In genomic region chr17:70845543-70845942, GRCm38 (mm10) we compare ENCODE assay signal across 11 mouse cellular contexts. TPM values are rescaled to one million over a fixed set of nuclear protein-coding genes. Genes with fewer than 3 reads are reported as not detected.
DNase-seq lines count a peak whose midpoint lies in the region; ATAC-seq and TF ChIP-seq lines count a peak whose summit lies in the region.
"Had no signal": no experiment of that assay in that cellular context is flagged by ENCODE, and none has a peak within 500 bp of the region (broad histone marks: within the 10 kb centered on the region; RNA-seq: fewer than 3 reads in every experiment).

No protein-coding gene starts in this region.

- TF ChIP-seq CTCF in hindbrain, postnatal 0 days (IDR thresholded peaks at IDR 0.05; ENCODE audit: low read depth), result no peak

- H3K4me1 ChIP-seq in embryonic facial prominence, embryonic 14.5 days (ENCODE audit: control insufficient read depth, insufficient read depth, low read length), result peaks cover 4% of the 10 kb centered on the region; the same call in 1 of the 2 replicates
- H3K4me1 ChIP-seq in embryonic facial prominence, embryonic 10.5 days, result peaks cover 37% of the 10 kb centered on the region
- peaks cover 22% of the 10 kb centered on the region for H3K4me1 ChIP-seq in lung, embryonic 16.5 days (replicated peaks; ENCODE audit: control insufficient read depth, insufficient read depth, low read length)
- H3K4me1 ChIP-seq in liver, embryonic 16.5 days (ENCODE audit: control insufficient read depth, low read depth, low read length), result peaks cover 18% of the 10 kb centered on the region
- peaks cover 13% of the 10 kb centered on the region for H3K4me1 ChIP-seq in midbrain, embryonic 11.5 days (ENCODE audit: control insufficient read depth, insufficient read depth, low read length)
- peaks cover 6% of the 10 kb centered on the region; the same call in 1 of the 2 replicates for H3K4me1 ChIP-seq in hindbrain, postnatal 0 days (ENCODE audit: insufficient read depth, low read length)

- no peak overlapping the region for H3K4me2 ChIP-seq in embryonic facial prominence, embryonic 14.5 days (ENCODE audit: low read depth, low read length)
- no peak overlapping the region; the same call in 1 of the 2 replicates for H3K4me2 ChIP-seq in lung, embryonic 16.5 days (ENCODE audit: low read depth, low read length)
- H3K4me2 ChIP-seq in liver, embryonic 16.5 days (ENCODE audit: low read depth, low read length), result no peak overlapping the region
- H3K4me2 ChIP-seq in midbrain, embryonic 11.5 days, result no peak overlapping the region
- H3K4me2 ChIP-seq in hindbrain, postnatal 0 days (ENCODE audit: low read depth, low read length), result no peak overlapping the region
- H3K4me2 ChIP-seq: heart, embryonic 15.5 days had no signal

- no peaks in the 10 kb centered on the region for H3K27me3 ChIP-seq in embryonic facial prominence, embryonic 14.5 days (replicated peaks; ENCODE audit: control insufficient read depth, insufficient read depth, low read length)
- no peaks in the 10 kb centered on the region for H3K27me3 ChIP-seq in embryonic facial prominence, embryonic 10.5 days (replicated peaks; ENCODE audit: low read depth, poor library complexity, severe bottlenecking)
- no peaks in the 10 kb centered on the region for H3K27me3 ChIP-seq in lung, embryonic 16.5 days (ENCODE audit: control insufficient read depth, insufficient read depth, low read depth, low read length)
- H3K27me3 ChIP-seq in liver, embryonic 16.5 days (ENCODE audit: control insufficient read depth, insufficient read depth, low read depth, low read length), result peaks cover 2% of the 10 kb centered on the region
- no peaks in the 10 kb centered on the region for H3K27me3 ChIP-seq in midbrain, embryonic 11.5 days (ENCODE audit: control insufficient read depth, insufficient read depth, low read length)
- no peaks in the 10 kb centered on the region; the same call in 1 of the 2 replicates for H3K27me3 ChIP-seq in hindbrain, postnatal 0 days (ENCODE audit: insufficient read depth, low read length)
- H3K27me3 ChIP-seq: heart, embryonic 15.5 days had no signal

- WGBS in embryonic facial prominence, embryonic 14.5 days, result 84% methylated on average over 2 of the region's 2 CpGs
- 93% methylated on average over 2 of the region's 2 CpGs for WGBS in embryonic facial prominence, embryonic 10.5 days
- 54% methylated on average over 2 of the region's 2 CpGs for WGBS in lung, embryonic 16.5 days
- 68% methylated on average over 2 of the region's 2 CpGs for WGBS in liver, embryonic 16.5 days (ENCODE audit: insufficient replicate concordance)
- 95% methylated on average over 2 of the region's 2 CpGs for WGBS in midbrain, embryonic 11.5 days
- 90% methylated on average over 2 of the region's 2 CpGs for WGBS in hindbrain, postnatal 0 days

- 0 out of 2 replicates have a peak overlapping the region, but pooled peaks have one; percentile 3 for H3K27ac ChIP-seq in embryonic facial prominence, embryonic 14.5 days (replicated peaks; ENCODE audit: low read depth, low read length)
- H3K27ac ChIP-seq in embryonic facial prominence, embryonic 10.5 days (replicated peaks), result no peak overlapping the region
- peak overlapping the region; percentile 43 for H3K27ac ChIP-seq in lung, embryonic 16.5 days (ENCODE audit: low read length)
- H3K27ac ChIP-seq in liver, embryonic 16.5 days (ENCODE audit: low read length), result peak overlapping the region; percentile 45; the same call in 1 of the 2 replicates
- H3K27ac ChIP-seq in midbrain, embryonic 11.5 days (ENCODE audit: low read depth, low read length), result no peak overlapping the region
- no peak overlapping the region for H3K27ac ChIP-seq in hindbrain, postnatal 0 days
- H3K27ac ChIP-seq: heart, embryonic 15.5 days had no signal

- DNase-seq in embryonic facial prominence, embryonic 14.5 days (ENCODE audit: low spot score), result no peak
- DNase-seq in embryonic facial prominence, embryonic 10.5 days (ENCODE audit: low spot score), result no peak
- no peak for DNase-seq in lung, postnatal 4 days
- no peak for DNase-seq in midbrain, embryonic 11.5 days (ENCODE audit: low spot score, missing footprints)
- DNase-seq in testis, postnatal 10 days (ENCODE audit: low spot score), result no peak
- DNase-seq in hindbrain, postnatal 0 days (ENCODE audit: low spot score), result no peak
- DNase-seq: cerebellum, adult 11-12 months; gastrocnemius, postnatal 14 days had no signal

- no peaks in the 10 kb centered on the region for H3K9me3 ChIP-seq in embryonic facial prominence, embryonic 14.5 days (ENCODE audit: control insufficient read depth, low read length)
- no peaks in the 10 kb centered on the region for H3K9me3 ChIP-seq in embryonic facial prominence, embryonic 10.5 days
- no peaks in the 10 kb centered on the region for H3K9me3 ChIP-seq in lung, embryonic 16.5 days (ENCODE audit: control insufficient read depth, low read length)
- H3K9me3 ChIP-seq in liver, embryonic 16.5 days (replicated peaks; ENCODE audit: control insufficient read depth, low read length), result no peaks in the 10 kb centered on the region
- H3K9me3 ChIP-seq in midbrain, embryonic 11.5 days (ENCODE audit: control insufficient read depth, low read length), result no peaks in the 10 kb centered on the region
- no peaks in the 10 kb centered on the region for H3K9me3 ChIP-seq in hindbrain, postnatal 0 days (ENCODE audit: low read length)
- H3K9me3 ChIP-seq: heart, embryonic 15.5 days had no signal

- no peak overlapping the region for H3K9ac ChIP-seq in embryonic facial prominence, embryonic 14.5 days (ENCODE audit: low read depth, low read length)
- no peak overlapping the region for H3K9ac ChIP-seq in lung, embryonic 16.5 days (ENCODE audit: low read length)
- no peak overlapping the region for H3K9ac ChIP-seq in liver, embryonic 16.5 days (ENCODE audit: low read depth, low read length)
- no peak overlapping the region for H3K9ac ChIP-seq in midbrain, embryonic 11.5 days (ENCODE audit: low read length)
- H3K9ac ChIP-seq in hindbrain, postnatal 0 days (replicated peaks; ENCODE audit: low read length), result no peak overlapping the region
- H3K9ac ChIP-seq: heart, embryonic 15.5 days had no signal

- H3K4me3 ChIP-seq in embryonic facial prominence, embryonic 14.5 days (ENCODE audit: low read depth, low read length), result no peak overlapping the region
- no peak overlapping the region; the same call in 1 of the 2 replicates for H3K4me3 ChIP-seq in embryonic facial prominence, embryonic 10.5 days
- no peak overlapping the region for H3K4me3 ChIP-seq in lung, embryonic 16.5 days (ENCODE audit: low read length)
- no peak overlapping the region for H3K4me3 ChIP-seq in liver, embryonic 16.5 days (ENCODE audit: low read depth, low read length)
- H3K4me3 ChIP-seq in midbrain, embryonic 11.5 days (ENCODE audit: low read depth, low read length), result no peak overlapping the region
- H3K4me3 ChIP-seq in hindbrain, postnatal 0 days (ENCODE audit: low read length), result no peak overlapping the region
- H3K4me3 ChIP-seq: heart, embryonic 15.5 days had no signal

- ATAC-seq in embryonic facial prominence, embryonic 14.5 days (ENCODE audit: low read depth), result no peak
- ATAC-seq in lung, embryonic 16.5 days (ENCODE audit: low read depth), result no peak
- peak; percentile 77 for ATAC-seq in liver, embryonic 16.5 days (ENCODE audit: low read depth)
- no peak for ATAC-seq in midbrain, embryonic 11.5 days (ENCODE audit: low FRiP score)
- ATAC-seq in hindbrain, postnatal 0 days, result no peak

- peaks cover 52% of the 10 kb centered on the region for H3K36me3 ChIP-seq in embryonic facial prominence, embryonic 14.5 days (ENCODE audit: control insufficient read depth, insufficient read depth, low read length)
- H3K36me3 ChIP-seq in embryonic facial prominence, embryonic 10.5 days (replicated peaks), result peaks cover 54% of the 10 kb centered on the region
- H3K36me3 ChIP-seq in lung, embryonic 16.5 days (ENCODE audit: control insufficient read depth, insufficient read depth, low read length), result peaks cover 18% of the 10 kb centered on the region
- no peaks in the 10 kb centered on the region for H3K36me3 ChIP-seq in liver, embryonic 16.5 days (ENCODE audit: control insufficient read depth, insufficient read depth)
- H3K36me3 ChIP-seq in midbrain, embryonic 11.5 days (ENCODE audit: control insufficient read depth, insufficient read depth, low read length), result peaks cover 13% of the 10 kb centered on the region; the same call in 1 of the 2 replicates
- no peaks in the 10 kb centered on the region for H3K36me3 ChIP-seq in hindbrain, postnatal 0 days (ENCODE audit: insufficient read depth, low read length)

RNA-seq across cellular contexts. Expression of gene Tgif1, which starts 7.8 kb away (rescaled TPM):
- 47.2 and 50.1 TPM in 2 replicates for polyA plus RNA-seq in embryonic facial prominence, embryonic 14.5 days (2014; fragmentation: Nextera tagmentation; extraction: Ambion mirVana)
- 110 and 112 TPM in 2 replicates for polyA plus RNA-seq in embryonic facial prominence, embryonic 10.5 days (2016; fragmentation: Nextera tagmentation; extraction: Ambion mirVana)
- 63.1 and 69.4 TPM in 2 replicates for polyA plus RNA-seq in lung, embryonic 16.5 days (2015; fragmentation: Nextera tagmentation; extraction: Ambion mirVana)
- polyA plus RNA-seq in liver, embryonic 16.5 days (2015; fragmentation: Nextera tagmentation; extraction: Ambion mirVana), result 8.9 and 9.0 TPM in 2 replicates
- 53.0 and 58.4 TPM in 2 replicates for polyA plus RNA-seq in midbrain, embryonic 11.5 days (2014; fragmentation: Nextera tagmentation; extraction: Ambion mirVana)
- total RNA-seq in hindbrain, postnatal 0 days (2014; rRNA removed), result 12.5 and 12.6 TPM in 2 replicates
- 8.4 and 9.4 TPM in 2 replicates for polyA plus RNA-seq in hindbrain, postnatal 0 days (2015; fragmentation: Nextera tagmentation; extraction: Ambion mirVana)

Comparison
In these comparisons a context has a peak if more than half of its experiments do, and no peak if none do; other contexts are left out.
1. H3K27ac ChIP-seq: peak in embryonic facial prominence, embryonic 14.5 days (single experiment), lung, embryonic 16.5 days (single experiment) and liver, embryonic 16.5 days (single experiment); none in embryonic facial prominence, embryonic 10.5 days (single experiment), midbrain, embryonic 11.5 days (single experiment) and hindbrain, postnatal 0 days (single experiment).